Mouse (Mus musculus): Measurements from ENCODE around the gene Rims3. TPM values are rescaled to one million over a fixed set of nuclear protein-coding genes. Genes with fewer than 3 reads are reported as not detected.
A peak's percentile ranks its signal among the peaks of the same experiment; 100 is the strongest.

Gene Rims3
- polyA plus RNA-seq, 1 experiment from 2014 or later: 4.2 TPM

- Histone ChIP-seq H3K36me3 (ENCODE audit: control insufficient read depth, insufficient read depth, low read length) (no peaks in the 10 kb centered on the region), H3K9ac (ENCODE audit: low read length) (no peak overlapping the region), H3K4me2 (ENCODE audit: low read depth, low read length, severe bottlenecking) (no peak overlapping the region), H3K27ac (ENCODE audit: low read depth, low read length) (no peak overlapping the region), H3K27me3 (ENCODE audit: control insufficient read depth, insufficient read depth, low read length) (no peaks in the 10 kb centered on the region), H3K9me3 (ENCODE audit: control insufficient read depth, low read length) (no peaks in the 10 kb centered on the region), H3K4me1 (replicated peaks; ENCODE audit: control insufficient read depth, insufficient read depth, low read length) (no peaks in the 10 kb centered on the region), H3K4me3 (ENCODE audit: low read depth, low read length) (no peak overlapping the region)
- ATAC-seq (replicated peaks; ENCODE audit: low FRiP score) (no peak), DNase-seq (ENCODE audit: low spot score) (no peak)
- WGBS: 91% methylated on average over 3 of the region's 3 CpGs
Observed at GRCm38 (mm10) chr4:120841342-120841741, 13.3 kb upstream of the Rims3 start.

- H3K9me3 ChIP-seq (ENCODE audit: control insufficient read depth, low read length): no peaks in the 10 kb centered on the region
- 69% methylated on average over 7 of the region's 7 CpGs for WGBS
- DNase-seq (ENCODE audit: low spot score): no peak
Observed at GRCm38 (mm10) chr4:120844423-120845082, 10.1 kb upstream of the Rims3 start.

GRCm38 (mm10) chr4:120845098-120845497 is 9.5 kb upstream of the Rims3 start:
- 79% methylated on average over 4 of the region's 4 CpGs for WGBS
- no peak overlapping the region for H3K4me3 ChIP-seq (ENCODE audit: low read depth, low read length)
- H3K9me3 ChIP-seq (ENCODE audit: control insufficient read depth, low read length): no peaks in the 10 kb centered on the region
- no peaks in the 10 kb centered on the region for H3K4me1 ChIP-seq (replicated peaks; ENCODE audit: control insufficient read depth, insufficient read depth, low read length)
- no peaks in the 10 kb centered on the region for H3K27me3 ChIP-seq (ENCODE audit: control insufficient read depth, insufficient read depth, low read length)
- no peak overlapping the region for H3K9ac ChIP-seq (ENCODE audit: low read length)
- H3K36me3 ChIP-seq (ENCODE audit: control insufficient read depth, insufficient read depth, low read length): no peaks in the 10 kb centered on the region
- no peak overlapping the region for H3K4me2 ChIP-seq (ENCODE audit: low read depth, low read length, severe bottlenecking)
- DNase-seq (ENCODE audit: low spot score) (no peak), ATAC-seq (replicated peaks; ENCODE audit: low FRiP score) (no peak)
- no peak overlapping the region for H3K27ac ChIP-seq (ENCODE audit: low read depth, low read length)

More at GRCm38 (mm10) chr4:120844423-120845082, 10.1 kb upstream of the Rims3 start:
- Histone ChIP-seq H3K27ac (ENCODE audit: low read depth, low read length) (no peak overlapping the region), H3K4me1 (replicated peaks; ENCODE audit: control insufficient read depth, insufficient read depth, low read length) (no peaks in the 10 kb centered on the region), H3K27me3 (ENCODE audit: control insufficient read depth, insufficient read depth, low read length) (no peaks in the 10 kb centered on the region), H3K4me2 (ENCODE audit: low read depth, low read length, severe bottlenecking) (no peak overlapping the region), H3K36me3 (ENCODE audit: control insufficient read depth, insufficient read depth, low read length) (no peaks in the 10 kb centered on the region), H3K4me3 (ENCODE audit: low read depth, low read length) (no peak overlapping the region), H3K9ac (ENCODE audit: low read length) (no peak overlapping the region)
- no peak for ATAC-seq (replicated peaks; ENCODE audit: low FRiP score)

- Histone ChIP-seq H3K36me3 (ENCODE audit: control insufficient read depth, insufficient read depth, low read length) (no peaks in the 10 kb centered on the region), H3K4me1 (replicated peaks; ENCODE audit: control insufficient read depth, insufficient read depth, low read length) (no peaks in the 10 kb centered on the region), H3K4me3 (ENCODE audit: low read depth, low read length) (no peak overlapping the region), H3K27ac (ENCODE audit: low read depth, low read length) (no peak overlapping the region), H3K9ac (ENCODE audit: low read length) (no peak overlapping the region), H3K27me3 (ENCODE audit: control insufficient read depth, insufficient read depth, low read length) (no peaks in the 10 kb centered on the region), H3K4me2 (ENCODE audit: low read depth, low read length, severe bottlenecking) (no peak overlapping the region), H3K9me3 (ENCODE audit: control insufficient read depth, low read length) (no peaks in the 10 kb centered on the region)
- ATAC-seq (replicated peaks; ENCODE audit: low FRiP score): no peak
- no peak for DNase-seq (ENCODE audit: low spot score)
- WGBS: 82% methylated on average over 6 of the region's 6 CpGs
Observed at GRCm38 (mm10) chr4:120848909-120849308, 5.7 kb upstream of the Rims3 start.

GRCm38 (mm10) chr4:120849451-120849850 is 5.2 kb upstream of the Rims3 start:
- no peak overlapping the region for H3K9ac ChIP-seq (ENCODE audit: low read length)
- no peak overlapping the region for H3K4me3 ChIP-seq (ENCODE audit: low read depth, low read length)
- no peak overlapping the region for H3K27ac ChIP-seq (ENCODE audit: low read depth, low read length)
- no peaks in the 10 kb centered on the region for H3K4me1 ChIP-seq (replicated peaks; ENCODE audit: control insufficient read depth, insufficient read depth, low read length)
- no peak for DNase-seq (ENCODE audit: low spot score)
- H3K36me3 ChIP-seq (ENCODE audit: control insufficient read depth, insufficient read depth, low read length): no peaks in the 10 kb centered on the region
- ATAC-seq (replicated peaks; ENCODE audit: low FRiP score): no peak
- no peak overlapping the region for H3K4me2 ChIP-seq (ENCODE audit: low read depth, low read length, severe bottlenecking)
- no peaks in the 10 kb centered on the region for H3K9me3 ChIP-seq (ENCODE audit: control insufficient read depth, low read length)
- no peaks in the 10 kb centered on the region for H3K27me3 ChIP-seq (ENCODE audit: control insufficient read depth, insufficient read depth, low read length)
- WGBS: 73% methylated on average over 11 of the region's 11 CpGs

- peaks cover 5% of the 10 kb centered on the region; the same call in 1 of the 2 replicates for H3K27me3 ChIP-seq (ENCODE audit: control insufficient read depth, insufficient read depth, low read length)
- ATAC-seq (replicated peaks; ENCODE audit: low FRiP score) (no peak), DNase-seq (ENCODE audit: low spot score) (peak; percentile 88)
- no peak overlapping the region for H3K9ac ChIP-seq (ENCODE audit: low read length)
- peaks cover 6% of the 10 kb centered on the region; the same call in 1 of the 2 replicates for H3K4me1 ChIP-seq (replicated peaks; ENCODE audit: control insufficient read depth, insufficient read depth, low read length)
- no peak overlapping the region for H3K27ac ChIP-seq (ENCODE audit: low read depth, low read length)
- H3K9me3 ChIP-seq (ENCODE audit: control insufficient read depth, low read length): no peaks in the 10 kb centered on the region
- H3K4me2 ChIP-seq (ENCODE audit: low read depth, low read length, severe bottlenecking): no peak overlapping the region
- 9% methylated on average over 10 of the region's 10 CpGs for WGBS
- H3K36me3 ChIP-seq (ENCODE audit: control insufficient read depth, insufficient read depth, low read length): no peaks in the 10 kb centered on the region
- no peak overlapping the region for H3K4me3 ChIP-seq (ENCODE audit: low read depth, low read length)
Observed at GRCm38 (mm10) chr4:120850946-120851345, 3.7 kb upstream of the Rims3 start.

GRCm38 (mm10) chr4:120855360-120856060 is 894 bp downstream of the Rims3 start:
- Histone ChIP-seq H3K4me3 (ENCODE audit: low read depth, low read length) (peak overlapping the region; percentile 66), H3K9me3 (ENCODE audit: control insufficient read depth, low read length) (no peaks in the 10 kb centered on the region), H3K4me1 (replicated peaks; ENCODE audit: control insufficient read depth, insufficient read depth, low read length) (peaks cover 6% of the 10 kb centered on the region; the same call in 1 of the 2 replicates), H3K4me2 (ENCODE audit: low read depth, low read length, severe bottlenecking) (peak overlapping the region; percentile 94), H3K9ac (ENCODE audit: low read length) (peak overlapping the region; percentile 65), H3K36me3 (ENCODE audit: control insufficient read depth, insufficient read depth, low read length) (no peaks in the 10 kb centered on the region), H3K27ac (ENCODE audit: low read depth, low read length) (no peak overlapping the region), H3K27me3 (ENCODE audit: control insufficient read depth, insufficient read depth, low read length) (peaks cover 5% of the 10 kb centered on the region; the same call in 1 of the 2 replicates)
- no peak for DNase-seq (ENCODE audit: low spot score)
- ATAC-seq (replicated peaks; ENCODE audit: low FRiP score): no peak
- 18% methylated on average over 7 of the region's 7 CpGs for WGBS

- 42% methylated on average over 5 of the region's 5 CpGs for WGBS
- Histone ChIP-seq H3K36me3 (ENCODE audit: control insufficient read depth, insufficient read depth, low read length) (no peaks in the 10 kb centered on the region), H3K4me2 (ENCODE audit: low read depth, low read length, severe bottlenecking) (no peak overlapping the region), H3K4me3 (ENCODE audit: low read depth, low read length) (no peak overlapping the region), H3K9ac (ENCODE audit: low read length) (no peak overlapping the region), H3K27ac (ENCODE audit: low read depth, low read length) (no peak overlapping the region), H3K27me3 (ENCODE audit: control insufficient read depth, insufficient read depth, low read length) (peaks cover 5% of the 10 kb centered on the region; the same call in 1 of the 2 replicates), H3K9me3 (ENCODE audit: control insufficient read depth, low read length) (no peaks in the 10 kb centered on the region), H3K4me1 (replicated peaks; ENCODE audit: control insufficient read depth, insufficient read depth, low read length) (peaks cover 6% of the 10 kb centered on the region; the same call in 1 of the 2 replicates)
- no peak for DNase-seq (ENCODE audit: low spot score)
- ATAC-seq (replicated peaks; ENCODE audit: low FRiP score): no peak
Observed at GRCm38 (mm10) chr4:120856376-120856775, 1.8 kb downstream of the Rims3 start.

Measured in forebrain, embryonic 11.5 days (tissue).